Mouse (Mus musculus) CH12.LX (cell line): Measurements from ENCODE around the gene Efna4.

Source experiments
- BHLHE40 ChIP-seq: IDR thresholded peaks from 2 replicates; pipeline ENCODE4 v1.6.1; 2011; ENCODE audit warnings: mild to moderate bottlenecking, low read depth, low read length, improper control_type of control experiment
- CTCF ChIP-seq, 2 experiments: IDR thresholded peaks in 1 of 2; conservative IDR thresholded peaks in 1 of 2; 2 replicates each; pipeline ENCODE4 v1.5.1; 2011 to 2012; ENCODE audit warnings: low read depth in 2 of 2, low read length in 2 of 2, improper control_type of control experiment in 1 of 2, inconsistent platforms in 1 of 2, mild to moderate bottlenecking in 1 of 2, moderate library complexity in 1 of 2
- EP300 ChIP-seq: IDR thresholded peaks from 2 replicates; pipeline ENCODE4 v1.6.1; 2011; ENCODE audit warnings: low read length, improper control_type of control experiment
- GABPA ChIP-seq: IDR thresholded peaks from 2 replicates; pipeline ENCODE4 v1.6.1; 2012; ENCODE audit warnings: low read depth, low read length, improper control_type of control experiment, inconsistent platforms; ENCODE audit not compliant: insufficient replicate concordance
- HCFC1 ChIP-seq: IDR thresholded peaks from 2 replicates; pipeline ENCODE4 v1.6.1; 2012; ENCODE audit warnings: low read depth, mild to moderate bottlenecking, inconsistent platforms, low read length, improper control_type of control experiment
- MAZ ChIP-seq: IDR thresholded peaks from 2 replicates; pipeline ENCODE4 v1.6.1; 2012; ENCODE audit warnings: low read depth, mild to moderate bottlenecking, inconsistent platforms, low read length, improper control_type of control experiment, moderate library complexity
- POLR2AphosphoS2 ChIP-seq: IDR thresholded peaks from 2 replicates; pipeline ENCODE4 v1.6.1; 2011; ENCODE audit warnings: low read depth, low read length, improper control_type of control experiment
- ZNF384 ChIP-seq: IDR thresholded peaks from 2 replicates; pipeline ENCODE4 v1.6.1; 2012; ENCODE audit warnings: low read depth, low read length, improper control_type of control experiment, inconsistent platforms

- TF ChIP-seq CTCF (conservative IDR thresholded peaks at IDR 0.05 in 1 of 2, IDR thresholded peaks at IDR 0.05 in 1 of 2; ENCODE audit: low read depth in 2 of 2, low read length in 2 of 2) (no peak), EP300 (no peak), ZNF384 (no peak), POLR2AphosphoS2 (no peak), GABPA (no peak), BHLHE40 (no peak), MAZ (no peak), HCFC1 (no peak)
Measured at GRCm38 (mm10) chr3:89321183-89322130, 16.4 kb downstream of the Efna4 start.
